Mouse (Mus musculus) hindlimb bud, embryonic 11.5 days (tissue): Measurements from ENCODE around the gene Polr2h.

ENCODE experiments used
- DNase-seq: peaks from one replicate; pipeline ENCODE4 v3.0.0-alpha.2; 2012; ENCODE audit warnings: low read depth, low spot score; ENCODE audit errors: extremely low spot score

Gene Polr2h

DNA sequence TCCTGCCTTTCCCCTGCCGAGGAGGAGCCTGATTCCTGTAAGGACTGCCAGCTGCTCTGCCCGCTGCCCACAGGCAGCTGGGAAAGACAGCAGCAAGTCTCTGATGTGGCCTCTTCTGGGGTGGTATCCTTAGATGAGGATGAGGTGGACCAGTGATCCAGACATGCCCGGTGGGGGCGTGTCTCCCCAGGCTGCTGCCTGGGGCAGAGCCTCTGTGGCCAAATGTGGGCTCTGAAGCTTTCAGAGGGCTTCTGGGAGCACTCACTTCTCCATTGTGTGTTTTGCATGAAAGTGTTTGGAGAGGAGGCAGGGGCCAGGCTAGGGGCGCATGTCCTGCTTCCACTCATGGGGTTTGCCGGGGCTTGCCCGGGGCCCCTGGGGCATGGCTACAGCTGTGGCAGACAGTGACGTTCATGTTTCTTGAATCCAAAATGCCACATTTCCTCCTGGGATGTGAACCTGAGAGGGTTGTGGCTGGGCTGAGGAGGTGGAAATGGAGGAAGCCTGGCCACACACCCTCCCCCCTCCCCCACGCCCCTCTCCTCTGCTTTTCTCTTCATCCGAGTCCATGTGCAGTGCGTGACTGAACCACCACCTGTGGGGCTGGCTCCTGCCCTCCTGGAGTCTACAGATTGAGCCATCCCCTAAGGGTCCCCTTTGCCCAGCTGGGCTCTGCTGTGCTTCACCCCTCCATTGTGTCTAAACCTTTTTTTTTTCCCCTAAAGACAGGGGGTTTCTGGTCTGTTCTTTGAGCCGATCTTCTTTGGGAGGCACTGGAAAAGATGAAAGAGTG lies 15.5 kb upstream of the Polr2h start:
- DNase-seq, result no peak

GRCm38 (mm10) chr16:20702522-20702893 lies 15.0 kb upstream of the Polr2h start:
- DNase-seq, result no peak

DNA sequence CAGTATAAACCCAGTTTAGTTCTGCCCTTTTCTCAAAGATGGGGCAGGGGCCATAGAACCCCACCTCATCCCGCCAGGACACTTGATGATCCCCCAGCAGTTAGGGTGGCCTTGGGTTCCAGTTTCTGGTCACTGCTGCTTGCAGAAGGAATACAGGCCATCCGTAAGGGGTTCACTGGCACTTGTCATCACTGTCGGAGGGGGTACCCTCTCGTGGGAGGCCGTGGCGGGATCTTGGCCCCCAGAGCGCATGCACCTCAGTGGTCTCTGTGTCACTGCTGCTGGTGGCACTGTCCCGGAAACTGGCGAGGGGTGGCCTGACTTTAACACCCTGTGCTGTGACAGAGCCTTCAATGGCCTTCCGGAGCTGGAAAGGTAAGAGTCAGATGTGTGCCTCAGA lies 14.4 kb upstream of the Polr2h start:
- DNase-seq, result no peak

DNA sequence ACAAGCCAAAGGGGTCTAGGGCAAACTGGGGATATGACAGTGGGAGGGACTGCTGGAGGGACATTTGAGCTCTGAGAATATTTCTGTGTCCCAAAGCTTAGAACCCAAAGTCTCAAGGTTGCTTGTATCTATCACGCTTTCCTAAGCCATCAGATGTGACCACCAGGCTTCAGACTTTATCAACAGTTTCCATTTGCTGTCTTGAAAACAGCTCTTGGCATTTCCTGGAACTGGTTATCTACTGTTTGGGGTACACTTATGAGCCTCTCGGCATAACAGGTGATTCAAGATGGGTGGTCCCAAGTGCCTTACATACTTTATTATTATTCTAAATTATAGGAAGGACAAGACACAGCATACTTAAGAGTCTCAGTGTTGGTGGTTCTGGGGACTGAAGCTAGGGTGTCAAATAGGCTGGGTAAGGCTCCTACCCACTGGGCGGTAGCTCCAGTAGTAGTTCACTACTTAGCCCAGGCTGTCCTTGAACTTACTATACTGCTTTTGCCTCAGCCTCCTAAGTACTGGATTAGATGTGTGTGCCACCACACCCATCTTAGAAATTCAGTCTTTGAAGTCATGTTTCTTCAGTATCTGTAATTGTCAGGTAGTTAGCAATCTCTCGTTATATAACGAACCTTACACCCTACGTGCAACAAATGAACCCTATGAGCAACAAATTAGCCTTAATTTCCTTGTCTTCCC lies 13.6 kb upstream of the Polr2h start:
- DNase-seq, result no peak

GRCm38 (mm10) chr16:20705786-20706185 lies 11.7 kb upstream of the Polr2h start:
- DNase-seq, result no peak

GRCm38 (mm10) chr16:20706407-20707055 lies 10.9 kb upstream of the Polr2h start:
- DNase-seq, result no peak

DNA sequence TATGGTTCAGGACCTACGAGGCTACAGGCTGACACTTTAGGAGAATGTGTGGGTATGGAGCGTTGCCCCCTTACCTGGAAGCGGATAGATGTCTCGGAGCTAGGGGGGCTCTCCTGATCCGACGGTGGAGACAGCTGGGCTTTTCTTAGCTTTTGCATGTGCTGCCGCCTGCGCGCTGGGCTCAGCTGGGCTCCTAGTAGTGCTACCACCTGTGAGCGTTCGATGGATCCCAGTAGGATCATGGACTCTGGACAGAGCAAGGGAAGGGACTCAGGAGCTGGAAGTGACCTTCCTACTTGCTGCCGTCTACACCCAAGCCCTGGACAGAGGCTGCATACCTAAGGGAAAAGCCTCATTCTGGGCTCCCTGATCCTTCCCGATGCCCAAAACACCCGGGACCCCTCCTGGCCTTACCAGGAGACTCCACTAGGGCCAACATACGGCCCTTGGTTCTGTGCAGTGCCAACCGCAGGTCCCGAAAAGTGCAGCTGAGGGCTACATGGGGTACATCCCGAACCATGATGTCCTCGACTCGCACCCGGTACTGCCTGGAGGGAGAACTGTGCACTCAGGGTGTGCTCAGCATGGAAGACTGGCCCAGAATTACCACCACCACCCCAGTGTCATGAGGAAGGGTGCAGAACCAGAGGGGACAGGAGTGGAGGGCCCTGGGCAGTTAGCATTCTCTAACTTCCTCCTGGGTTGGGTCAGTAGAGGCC lies 9.1 kb upstream of the Polr2h start:
- no peak for DNase-seq

DNA sequence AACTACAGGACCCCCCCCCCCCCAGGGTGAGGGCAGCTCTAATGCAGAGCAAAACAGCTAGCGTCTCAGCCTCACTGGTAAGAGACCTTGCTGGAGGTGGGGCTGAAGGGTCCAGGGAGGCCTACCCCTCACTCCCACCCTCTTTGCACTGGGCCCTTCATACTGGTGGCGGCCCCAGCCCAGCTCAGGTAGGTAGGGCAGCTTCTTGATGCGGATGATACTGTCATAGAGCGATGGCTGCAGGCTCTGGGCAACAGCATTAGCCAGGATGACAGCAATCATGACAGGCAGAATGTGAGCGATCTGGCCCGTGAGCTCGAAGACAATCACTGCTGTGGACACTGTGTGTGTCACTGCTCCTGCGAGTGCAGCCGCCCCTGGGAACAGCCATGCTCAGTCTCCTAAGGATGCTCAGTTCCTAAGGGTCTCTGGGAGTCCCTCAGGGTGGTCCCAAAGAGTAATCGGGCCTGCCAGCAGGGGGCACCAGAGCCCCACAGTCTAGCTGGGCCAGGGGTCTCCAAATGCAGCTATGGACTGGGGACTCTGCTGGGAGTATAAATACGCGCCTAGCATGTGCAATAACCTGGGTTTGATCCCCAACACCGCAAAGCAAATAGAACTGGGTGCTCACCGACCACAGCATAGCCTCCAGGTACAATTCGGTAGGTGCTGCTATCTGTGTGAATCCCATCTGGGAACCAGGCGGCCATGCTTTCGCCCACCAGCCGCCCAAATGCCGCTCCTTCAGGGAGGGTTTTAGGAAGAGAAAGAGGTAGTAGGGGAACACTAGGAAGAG lies 8.3 kb upstream of the Polr2h start:
- no peak for DNase-seq

GRCm38 (mm10) chr16:20710370-20710769 lies 7.1 kb upstream of the Polr2h start:
- DNase-seq, result no peak

- no peak for DNase-seq
These were observed 6.7 kb upstream of the Polr2h start for GRCm38 (mm10) chr16:20710810-20711209.

DNA sequence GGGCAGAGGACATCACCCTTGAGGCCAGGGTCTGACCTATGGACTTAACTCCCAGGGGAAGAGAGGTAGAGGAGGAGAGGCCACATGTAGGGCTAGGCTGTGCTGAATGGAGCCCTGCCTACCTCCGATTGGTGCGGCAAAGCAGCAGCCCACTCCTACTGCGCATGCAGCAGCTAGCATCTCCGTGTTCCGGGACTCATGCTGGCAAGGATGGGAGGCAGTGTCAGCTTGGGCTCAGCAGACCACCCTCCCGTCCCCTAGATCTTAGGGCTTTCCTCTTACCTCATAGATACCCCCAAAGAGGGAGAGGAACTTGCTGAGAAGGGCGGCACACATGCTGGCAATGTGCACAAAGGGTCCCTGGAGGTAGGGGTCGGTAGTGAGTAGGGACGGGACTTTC lies 5.3 kb upstream of the Polr2h start:
- DNase-seq, result no peak

- DNase-seq, result no peak
These were observed 4.6 kb upstream of the Polr2h start for GRCm38 (mm10) chr16:20712889-20713288.

- DNase-seq, result no peak
These were observed 3.0 kb upstream of the Polr2h start for GRCm38 (mm10) chr16:20714307-20715080.

GRCm38 (mm10) chr16:20715161-20715560 lies 2.3 kb upstream of the Polr2h start:
- no peak for DNase-seq

GRCm38 (mm10) chr16:20715566-20715965 lies 1.9 kb upstream of the Polr2h start:
- DNase-seq, result no peak

GRCm38 (mm10) chr16:20715976-20716840 lies 1.3 kb upstream of the Polr2h start:
- DNase-seq, result no peak

DNA sequence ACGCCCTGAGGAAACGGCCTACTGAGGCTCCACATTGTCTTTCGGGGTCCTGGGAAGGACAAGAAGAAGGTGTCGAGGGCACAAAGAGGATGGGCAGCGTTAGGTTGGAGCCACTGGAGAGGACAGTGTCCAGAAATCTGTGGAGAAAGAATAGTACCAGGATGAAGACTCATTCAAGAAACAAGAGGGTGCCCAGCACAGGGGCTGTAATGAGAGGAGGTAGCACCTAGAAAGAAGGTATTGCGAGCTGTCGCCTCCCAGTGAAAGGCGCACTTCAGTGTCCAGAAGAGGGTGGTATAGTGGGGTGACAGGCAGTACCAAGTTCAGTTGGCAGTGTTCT lies 654 bp upstream of the Polr2h start:
- DNase-seq, result no peak

- DNase-seq, result no peak
These were observed 659 bp downstream of the Polr2h start for GRCm38 (mm10) chr16:20717978-20718670.
